Mouse (Mus musculus) spleen, embryonic (tissue): ENCODE data around the gene Rnd2.

Experiments
- CTCF ChIA-PET: fragments of 350-600 bp; sonication (Branson Sonifier 250); formaldehyde crosslinking; loops from one replicate; lab custom pipeline; 2022; lab: Charles Lee

Rnd2 gene

DNA sequence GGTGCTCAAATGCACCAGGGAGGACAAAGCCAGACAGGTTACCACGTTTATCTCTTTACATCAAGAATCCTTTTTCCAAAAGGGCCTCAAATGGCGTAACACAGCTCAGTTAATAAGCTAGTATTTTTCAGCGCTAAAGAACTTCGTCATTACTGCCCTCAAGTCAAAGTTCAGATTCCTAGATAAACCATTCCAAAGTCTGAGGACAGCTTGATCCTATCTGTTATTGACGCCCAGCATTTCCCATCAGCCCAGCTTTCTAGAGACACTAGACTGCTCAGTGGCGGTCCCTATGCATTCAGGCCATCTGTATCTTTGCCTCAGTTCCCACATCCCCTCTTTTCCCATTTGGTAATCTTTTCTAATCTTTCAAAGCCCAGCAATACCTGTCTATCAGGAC, 54.6 kb downstream of the Rnd2 start:
- CTCF ChIA-PET = no interaction called here
